Mouse (Mus musculus) adipocyte (in vitro differentiated cells): ENCODE data around the gene Cactin.

Source experiments
- DNase-seq: peaks from one replicate; pipeline ENCODE4 v3.0.0-alpha.2; 2016; ENCODE audit warnings: low spot score

Cactin gene

GRCm38 (mm10) chr10:81319330-81319699 lies 1.6 kb upstream of the Cactin start:
- DNase-seq = peak; percentile 32

- DNase-seq = peak; percentile 43
Observed at GRCm38 (mm10) chr10:81319741-81320549, 958 bp upstream of the Cactin start.

- peak; percentile 51 for DNase-seq
Observed at GRCm38 (mm10) chr10:81321436-81321835, 533 bp downstream of the Cactin start.

GRCm38 (mm10) chr10:81322444-81322843 lies 1.5 kb downstream of the Cactin start:
- DNase-seq = no peak

- DNase-seq = no peak
Observed at GRCm38 (mm10) chr10:81323141-81323775, 2.4 kb downstream of the Cactin start.

GRCm38 (mm10) chr10:81323791-81324530 lies 3.1 kb downstream of the Cactin start:
- no peak for DNase-seq

- DNase-seq = no peak
Observed at GRCm38 (mm10) chr10:81325176-81325575, 4.3 kb downstream of the Cactin start.

GRCm38 (mm10) chr10:81325781-81326180 lies 4.9 kb downstream of the Cactin start:
- no peak for DNase-seq

GRCm38 (mm10) chr10:81326858-81327257 lies 6.0 kb downstream of the Cactin start:
- no peak for DNase-seq

- no peak for DNase-seq
Observed at GRCm38 (mm10) chr10:81327959-81328358, 7.1 kb downstream of the Cactin start.

GRCm38 (mm10) chr10:81328386-81328785 lies 7.5 kb downstream of the Cactin start, which contains the start of gene Tbxa2r:
Tbxa2r (plus strand) TSS chr10:81328731.
- DNase-seq = no peak

- peak; percentile 35 for DNase-seq
Observed at GRCm38 (mm10) chr10:81329194-81329975, 8.5 kb downstream of the Cactin start.

- no peak for DNase-seq
Observed at GRCm38 (mm10) chr10:81330007-81330406, 9.1 kb downstream of the Cactin start.

GRCm38 (mm10) chr10:81332277-81332676 lies 11.4 kb downstream of the Cactin start:
- DNase-seq = no peak

- DNase-seq = no peak
Observed at GRCm38 (mm10) chr10:81334324-81334723, 13.4 kb downstream of the Cactin start.

- no peak for DNase-seq
Observed at GRCm38 (mm10) chr10:81335393-81336340, 14.8 kb downstream of the Cactin start.

- DNase-seq = no peak
Observed at GRCm38 (mm10) chr10:81336558-81336957, 15.7 kb downstream of the Cactin start.

- no peak for DNase-seq
Observed at GRCm38 (mm10) chr10:81340551-81341332, 19.8 kb downstream of the Cactin start.

GRCm38 (mm10) chr10:81341333-81341949 lies 20.5 kb downstream of the Cactin start:
- peak; percentile 54 for DNase-seq
